Mouse (Mus musculus): ENCODE results near the gene Itm2b.

GRCm38 (mm10) chr14:73323965-73324364 is 61.1 kb downstream of the Itm2b start:
- TF ChIP-seq EP300 (IDR thresholded peaks at IDR 0.05; ENCODE audit: low read length) (no peak), E2F4 (IDR thresholded peaks at IDR 0.05; ENCODE audit: insufficient replicate concordance, low read depth, low read length) (no peak)

Measured in CH12.LX (cell line).